Mouse (Mus musculus) layer of hippocampus, postnatal 10 days (tissue): ENCODE measurements at regions not wholly inside any gene's neighbourhood (a gene's known extent, or its start where the extent isn't known, plus 50 kb on each side); places are given as distances from the start of the nearest gene placed in this dataset.

Source experiments
- DNase-seq, 2 experiments: peaks; one replicate each; pipeline ENCODE4 v3.0.0; 2021; ENCODE audit warnings: low spot score in 2 of 2

- no peak for DNase-seq
These were observed 67.3 kb upstream of the Ubl3 start for GRCm38 (mm10) chr5:148619917-148620316.

GRCm38 (mm10) chr5:148616426-148616825 is 63.8 kb upstream of the Ubl3 start:
- no peak for DNase-seq

- DNase-seq, result peak; percentile 55 to 65
These were observed 63.2 kb upstream of the Ubl3 start for GRCm38 (mm10) chr5:148615706-148616366.

- DNase-seq, result no peak
These were observed 62.5 kb upstream of the Ubl3 start for GRCm38 (mm10) chr5:148615117-148615516.

- DNase-seq, result no peak
These were observed 58.7 kb upstream of the Ubl3 start for GRCm38 (mm10) chr5:148611323-148611722.

GRCm38 (mm10) chr5:148609506-148609880 is 56.9 kb upstream of the Ubl3 start:
- peak; percentile 48 to 56 for DNase-seq

- no peak for DNase-seq
These were observed 56.4 kb upstream of the Ubl3 start for GRCm38 (mm10) chr5:148608857-148609505.

GRCm38 (mm10) chr5:148608178-148608577 is 55.6 kb upstream of the Ubl3 start:
- no peak for DNase-seq

- no peak for DNase-seq
These were observed 53.1 kb upstream of the Ubl3 start for GRCm38 (mm10) chr5:148605730-148606129.
